Mouse (Mus musculus): Measurements from ENCODE around the gene Raph1.
"Not testable (repeated sequence)": the region's sequence is repeated elsewhere in the genome, so short reads cannot be mapped to it uniquely, and the experiment has no call there.

The Raph1 gene

GRCm38 (mm10) chr1:60565270-60565920 is 1.5 kb downstream of the Raph1 start:
- DNase-seq: peak; percentile 13

GRCm38 (mm10) chr1:60564691-60565090 is 2.2 kb downstream of the Raph1 start:
- no peak for DNase-seq

- no peak for DNase-seq
Measured at GRCm38 (mm10) chr1:60563021-60563420, 3.9 kb downstream of the Raph1 start.

- DNase-seq: no peak
Measured at GRCm38 (mm10) chr1:60543681-60544080, 23.2 kb downstream of the Raph1 start.

GRCm38 (mm10) chr1:60539272-60539671 is 27.6 kb downstream of the Raph1 start:
- no peak for DNase-seq

- DNase-seq: peak; percentile 51
Measured at GRCm38 (mm10) chr1:60534932-60535331, 32.0 kb downstream of the Raph1 start.

GRCm38 (mm10) chr1:60530636-60531035 is 36.3 kb downstream of the Raph1 start:
- no peak for DNase-seq

- DNase-seq: no peak
Measured at GRCm38 (mm10) chr1:60530107-60530506, 36.8 kb downstream of the Raph1 start.

- DNase-seq: no peak
Measured at GRCm38 (mm10) chr1:60510584-60510983, 56.3 kb downstream of the Raph1 start.

GRCm38 (mm10) chr1:60503456-60503855 is 63.4 kb downstream of the Raph1 start:
- no peak for DNase-seq

GRCm38 (mm10) chr1:60493421-60493820 is 73.5 kb downstream of the Raph1 start:
- no peak for DNase-seq

GRCm38 (mm10) chr1:60492404-60492803 is 74.5 kb downstream of the Raph1 start:
- DNase-seq: no peak

GRCm38 (mm10) chr1:60490510-60490909 is 76.4 kb downstream of the Raph1 start:
- no peak for DNase-seq

- DNase-seq: no peak
Measured at GRCm38 (mm10) chr1:60489660-60490059, 77.2 kb downstream of the Raph1 start.

- no peak for DNase-seq
Measured at GRCm38 (mm10) chr1:60488635-60489034, 78.3 kb downstream of the Raph1 start.

- DNase-seq: no peak
Measured at GRCm38 (mm10) chr1:60485649-60486048, 81.3 kb downstream of the Raph1 start.

- DNase-seq: no peak
Measured at GRCm38 (mm10) chr1:60482881-60483280, 84.0 kb downstream of the Raph1 start.

GRCm38 (mm10) chr1:60481561-60481960 is 85.3 kb downstream of the Raph1 start:
- no peak for DNase-seq

- no peak for DNase-seq
Measured at GRCm38 (mm10) chr1:60470541-60470940, 96.4 kb downstream of the Raph1 start.

GRCm38 (mm10) chr1:60469491-60469890 is 97.4 kb downstream of the Raph1 start:
- DNase-seq: no peak

GRCm38 (mm10) chr1:60460623-60461022 is 106.3 kb downstream of the Raph1 start:
- no peak for DNase-seq

- no peak for DNase-seq
Measured at GRCm38 (mm10) chr1:60449896-60450295, 117.0 kb downstream of the Raph1 start.

GRCm38 (mm10) chr1:60447067-60447466 is 119.8 kb downstream of the Raph1 start:
- peak; percentile 11 for DNase-seq

GRCm38 (mm10) chr1:60441438-60441837 is 125.5 kb downstream of the Raph1 start:
- DNase-seq: not testable (repeated sequence)

- DNase-seq: no peak
Measured at GRCm38 (mm10) chr1:60432497-60432896, 134.4 kb downstream of the Raph1 start.
